Mouse (Mus musculus) adrenal gland, postnatal 10 days (tissue): ENCODE results near the gene Bicdl1. TPM values are rescaled to one million over a fixed set of nuclear protein-coding genes. Genes with fewer than 3 reads are reported as not detected.

Source experiments
- DNase-seq: peaks from one replicate; pipeline ENCODE4 v3.0.0; 2021; ENCODE audit warnings: mixed read lengths
- microRNA-seq: library from miRNA; unstranded; fragments of <30 nt; microRNA quantifications from one replicate; pipeline ENCODE4 v1.2.0, GENCODE M21; 2021
- total RNA-seq, 2 experiments: library from RNA; stranded (reverse); gene quantifications; 2 replicates each; pipeline ENCODE4 v1.2.3; 2021

Gene Bicdl1
- total RNA-seq, 2 experiments from 2014 or later = 7.9 to 10.6 TPM

GRCm38 (mm10) chr5:115623694-115624440, 107.6 kb downstream of the Bicdl1 start:
- DNase-seq = no peak

GRCm38 (mm10) chr5:115622686-115623085, 108.7 kb downstream of the Bicdl1 start:
- DNase-seq = no peak

GRCm38 (mm10) chr5:115619690-115620089, 111.7 kb downstream of the Bicdl1 start:
- DNase-seq = no peak

- peak; percentile 79 for DNase-seq
Measured at GRCm38 (mm10) chr5:115614948-115615347, 116.5 kb downstream of the Bicdl1 start.

GRCm38 (mm10) chr5:115613332-115613731, 118.1 kb downstream of the Bicdl1 start:
- DNase-seq = no peak

GRCm38 (mm10) chr5:115611566-115611965, 119.9 kb downstream of the Bicdl1 start:
- DNase-seq = no peak

- no peak for DNase-seq
Measured at GRCm38 (mm10) chr5:115603561-115603960, 127.9 kb downstream of the Bicdl1 start.

Small RNA genes lying within 50 kb of the gene (microRNA-seq; reads per million reads assigned to microRNA genes)
- gene Mir7030 = not detected

Other genes with a start within 250 kb of the Bicdl1 start
- gene Sirt4, start 246.9 kb downstream of the Bicdl1 start, total RNA-seq = 10 to 100 TPM; 15.8 to 31.4 TPM
- gene Pxn, start 224.9 kb downstream of the Bicdl1 start, total RNA-seq = 10 to 100 TPM; 55.1 to 72.4 TPM
- 100 to 1,000 TPM; 933 to 968 TPM for gene Rplp0, start 172.2 kb downstream of the Bicdl1 start, total RNA-seq
- 10 to 100 TPM; 52.4 to 63.2 TPM for gene Gcn1l1, start 166.4 kb downstream of the Bicdl1 start, total RNA-seq
- 10 to 100 TPM; 54.0 to 57.2 TPM for gene Rab35, start 99.7 kb downstream of the Bicdl1 start, total RNA-seq
- 10 to 100 TPM in 1 of 2 experiments, 1 to 10 TPM in 1; 6.6 to 13.7 TPM for gene Cit, start 113.7 kb upstream of the Bicdl1 start, total RNA-seq